Mouse (Mus musculus) lung, adult 2 months (tissue): ENCODE results near the gene Bcl9l.

Source experiments
- CTCF ChIP-seq: fragments of 200-500 bp; IDR thresholded peaks from 2 replicates; pipeline ENCODE4 v1.5.1; 2011; ENCODE audit warnings: mild to moderate bottlenecking, low read length, control low read depth; ENCODE audit not compliant: insufficient read depth
- POLR2A ChIP-seq: fragments of 200-500 bp; IDR thresholded peaks from 2 replicates; pipeline ENCODE4 v1.6.1; 2011; ENCODE audit warnings: low read depth, mild to moderate bottlenecking, control low read depth, low read length, borderline replicate concordance; ENCODE audit errors: extremely low read depth

DNA sequence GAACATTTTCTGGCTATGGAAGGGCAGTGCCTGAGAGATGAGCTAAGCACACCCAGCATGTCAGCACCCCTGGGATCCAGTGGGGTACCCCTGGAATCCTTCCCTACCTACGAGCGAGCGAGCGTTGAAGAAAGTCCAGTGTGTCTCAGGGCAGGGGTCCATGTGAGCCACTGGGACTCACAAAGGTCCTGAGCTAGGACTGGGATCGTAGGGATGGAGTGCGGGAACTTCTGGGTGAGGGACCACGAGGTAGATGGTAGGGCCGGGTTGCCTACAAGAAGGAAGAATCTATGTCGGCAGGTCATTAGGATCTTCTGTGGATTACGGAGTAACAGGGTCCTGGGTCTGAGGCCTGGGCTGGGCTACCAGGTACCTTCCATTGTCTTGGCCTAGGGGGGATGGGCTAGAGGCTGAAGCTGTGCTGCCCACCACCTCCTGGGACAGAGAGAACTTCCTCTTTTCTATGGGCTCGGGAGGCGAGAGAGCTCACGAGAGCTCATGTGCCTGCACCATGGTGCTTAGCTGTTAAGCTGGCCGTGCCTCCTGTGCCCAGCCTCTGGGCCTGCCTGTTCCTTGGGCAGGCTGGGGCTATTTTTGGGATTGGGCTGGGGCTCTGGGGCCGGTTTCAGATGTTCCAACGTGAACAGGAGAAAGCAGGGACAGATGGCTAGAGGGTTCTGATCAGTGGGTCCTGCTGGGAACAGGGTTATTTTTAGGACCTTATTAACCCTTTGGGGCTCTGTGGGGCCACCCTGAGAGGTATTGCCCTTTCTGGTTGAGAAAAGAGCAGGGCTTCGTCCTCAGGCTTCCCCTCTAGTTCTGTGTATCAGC is 10.2 kb downstream of the Bcl9l start:
- TF ChIP-seq CTCF (no peak), POLR2A (no peak)
